Mouse (Mus musculus): Measurements from ENCODE around the gene Aoc2.
"Not testable (repeated sequence)": the region's sequence is repeated elsewhere in the genome, so short reads cannot be mapped to it uniquely, and the experiment has no call there.

Gene Aoc2

GRCm38 (mm10) chr11:101355916-101356315 lies 31.1 kb downstream of the Aoc2 start:
- DNase-seq (ENCODE audit: low spot score in 2 of 2) = no peak

GRCm38 (mm10) chr11:101357505-101358182 lies 32.8 kb downstream of the Aoc2 start:
- no peak for DNase-seq (ENCODE audit: low spot score in 2 of 2)

- no peak for DNase-seq (ENCODE audit: low spot score in 2 of 2)
These were observed 34.9 kb downstream of the Aoc2 start for GRCm38 (mm10) chr11:101359776-101360175.

- DNase-seq (ENCODE audit: low spot score in 2 of 2) = no peak
These were observed 35.8 kb downstream of the Aoc2 start for GRCm38 (mm10) chr11:101360651-101361113.

- DNase-seq (ENCODE audit: low spot score in 2 of 2) = no peak
These were observed 39.7 kb downstream of the Aoc2 start for GRCm38 (mm10) chr11:101364531-101364931.

- DNase-seq (ENCODE audit: low spot score in 2 of 2) = no peak
These were observed 42.6 kb downstream of the Aoc2 start, which contains the start of gene G6pc for GRCm38 (mm10) chr11:101367326-101367935. Gene G6pc, plus strand, starts transcription at chr11:101367561.

GRCm38 (mm10) chr11:101370141-101370540 lies 45.3 kb downstream of the Aoc2 start:
- no peak for DNase-seq (ENCODE audit: low spot score in 2 of 2)

GRCm38 (mm10) chr11:101374421-101374938 lies 49.6 kb downstream of the Aoc2 start:
- DNase-seq (ENCODE audit: low spot score in 2 of 2) = no peak

- not testable (repeated sequence) for DNase-seq (ENCODE audit: low spot score in 2 of 2)
These were observed 53.3 kb downstream of the Aoc2 start for GRCm38 (mm10) chr11:101378196-101378595.

GRCm38 (mm10) chr11:101378926-101379325 lies 54.1 kb downstream of the Aoc2 start:
- peak in 1 of 2 experiments; percentile 40 for DNase-seq (ENCODE audit: low spot score in 2 of 2)

All from urinary bladder, postnatal 36 days (tissue).